Mouse (Mus musculus) bone marrow, adult 2 months (tissue): Measurements from ENCODE around the gene Carmil1.

ENCODE experiments used
- CTCF ChIP-seq: fragments of 200-500 bp; IDR thresholded peaks from 2 replicates; pipeline ENCODE4 v1.5.1; 2011; ENCODE audit warnings: low read length, control low read depth; ENCODE audit not compliant: control insufficient read depth, insufficient read depth
- POLR2A ChIP-seq: fragments of 200-500 bp; IDR thresholded peaks from 2 replicates; pipeline ENCODE4 v1.6.1; 2011; ENCODE audit warnings: low read depth, mild to moderate bottlenecking, control low read depth, low read length, borderline replicate concordance; ENCODE audit not compliant: control insufficient read depth

DNA sequence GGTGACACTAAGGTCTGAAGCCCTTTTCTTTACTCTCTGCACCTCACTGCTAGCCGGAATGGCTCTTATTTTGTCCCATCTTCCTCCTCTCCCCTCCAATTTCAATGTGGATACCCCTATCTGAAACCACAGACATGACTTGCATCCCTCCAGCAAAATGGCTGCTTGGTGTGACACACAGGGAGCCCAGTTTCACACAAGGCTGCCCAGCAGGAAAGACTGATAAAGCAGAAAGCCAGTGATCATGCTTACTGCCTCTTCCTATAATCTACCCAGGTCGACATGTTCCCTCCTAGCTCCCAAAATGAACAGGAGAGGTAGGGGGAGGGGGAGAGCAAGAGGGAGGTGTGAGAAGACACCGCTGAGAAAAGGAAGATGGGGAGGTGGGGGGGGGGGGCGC lies 36.6 kb downstream of the Carmil1 start:
- TF ChIP-seq CTCF (no peak), POLR2A (no peak)
